Mouse (Mus musculus) duodenum, adult 2 months (tissue): ENCODE measurements around the gene 9030624G23Rik. TPM values are rescaled to one million over a fixed set of nuclear protein-coding genes. Genes with fewer than 3 reads are reported as not detected.

Experiments
- polyA plus RNA-seq: library from polyadenylated mRNA; depleted of rRNA; stranded (reverse); fragments of >200 nt; gene quantifications from 2 replicates; pipeline ENCODE4 v1.2.3, GENCODE M21; 2012; ENCODE audit warnings: low replicate concordance; rRNA removed

9030624G23Rik gene
- 0.32 and 0.44 TPM in 2 replicates for polyA plus RNA-seq

GRCm38 (mm10) chr12:24097108-24097520, at the start of gene 9030624G23Rik:
9030624G23Rik (minus strand) TSS chr12:24097246.

